Mouse (Mus musculus): ENCODE results near the gene Ncaph2. TPM values are rescaled to one million over a fixed set of nuclear protein-coding genes. Genes with fewer than 3 reads are reported as not detected.

Gene Ncaph2
- polyA plus RNA-seq, 1 experiment = 149 TPM

GRCm38 (mm10) chr15:89421938-89422337, 66.4 kb downstream of the Ncaph2 start:
- Histone ChIP-seq H3K4me3 (ENCODE audit: low read depth, low read length) (no peak overlapping the region), H3K4me1 (ENCODE audit: control insufficient read depth, insufficient read depth, insufficient read length, low read length) (no peaks in the 10 kb centered on the region), H3K36me3 (ENCODE audit: control insufficient read depth, insufficient read depth, low read length) (peaks cover 74% of the 10 kb centered on the region), H3K27me3 (ENCODE audit: control insufficient read depth, insufficient read depth, low read length) (no peaks in the 10 kb centered on the region), H3K27ac (ENCODE audit: insufficient read depth, low read depth, low read length) (no peak overlapping the region)
- TF ChIP-seq CTCF (IDR thresholded peaks at IDR 0.05; ENCODE audit: extremely low read depth, insufficient read length, insufficient replicate concordance, low read depth, low read length) (no peak), POLR2A (IDR thresholded peaks at IDR 0.05; ENCODE audit: low read depth, low read length) (no peak)
- 94% methylated on average over 9 of the region's 9 CpGs for WGBS

Other genes with a start within 250 kb of the Ncaph2 start
- gene Tubgcp6, start 232.6 kb upstream of the Ncaph2 start, polyA plus RNA-seq (2012; rRNA removed) = 21.6 and 29.0 TPM in 2 replicates
- 13.2 and 19.0 TPM in 2 replicates for gene Hdac10, start 227.0 kb upstream of the Ncaph2 start, polyA plus RNA-seq (2012; rRNA removed)
- gene Mapk12, start 215.0 kb upstream of the Ncaph2 start, polyA plus RNA-seq (2012; rRNA removed) = 2.0 and 2.4 TPM in 2 replicates
- gene Mapk11, start 206.1 kb upstream of the Ncaph2 start, polyA plus RNA-seq (2012; rRNA removed) = 2.3 and 3.2 TPM in 2 replicates
- 213 and 376 TPM in 2 replicates for gene Plxnb2, start 174.9 kb upstream of the Ncaph2 start, polyA plus RNA-seq (2012; rRNA removed)
- 7.1 and 10.6 TPM in 2 replicates for gene Dennd6b, start 159.2 kb upstream of the Ncaph2 start, polyA plus RNA-seq (2012; rRNA removed)
- gene Ppp6r2, start 144.2 kb upstream of the Ncaph2 start, polyA plus RNA-seq (2012; rRNA removed) = 73.9 and 252 TPM in 2 replicates
- 123 and 189 TPM in 2 replicates for gene Sbf1, start 40.4 kb upstream of the Ncaph2 start, polyA plus RNA-seq (2012; rRNA removed)
- gene Adm2, start 33.0 kb upstream of the Ncaph2 start, polyA plus RNA-seq (2012; rRNA removed) = 0.98 and 5.4 TPM in 2 replicates
- gene Miox, start 21.3 kb upstream of the Ncaph2 start, polyA plus RNA-seq (2012; rRNA removed) = 0.10 and 0.43 TPM in 2 replicates
- gene Lmf2, start 60 bp upstream of the Ncaph2 start, polyA plus RNA-seq (2012; rRNA removed) = 22.8 and 33.3 TPM in 2 replicates
- 239 and 317 TPM in 2 replicates for gene Sco2, start 18.1 kb downstream of the Ncaph2 start, polyA plus RNA-seq (2012; rRNA removed)
- gene Tymp, start 21.3 kb downstream of the Ncaph2 start, polyA plus RNA-seq (2012; rRNA removed) = 114 and 152 TPM in 2 replicates
- 46.1 and 142 TPM in 2 replicates for gene Odf3b, start 23.6 kb downstream of the Ncaph2 start, polyA plus RNA-seq (2012; rRNA removed)
- 1.1 and 1.4 TPM in 2 replicates for gene Klhdc7b, start 29.2 kb downstream of the Ncaph2 start, polyA plus RNA-seq (2012; rRNA removed)
- gene Syce3, start 54.8 kb downstream of the Ncaph2 start, polyA plus RNA-seq (2012; rRNA removed) = 0.60 and 0.93 TPM in 2 replicates
- gene Cpt1b, start 70.1 kb downstream of the Ncaph2 start, polyA plus RNA-seq (2012; rRNA removed) = 1.4 and 3.4 TPM in 2 replicates
- 0.17 and 0.76 TPM in 2 replicates for gene C730034F03Rik, start 73.9 kb downstream of the Ncaph2 start, polyA plus RNA-seq (2012; rRNA removed)
- gene Gm44502, start 74.0 kb downstream of the Ncaph2 start, polyA plus RNA-seq (2012; rRNA removed) = 3.0 and 5.0 TPM in 2 replicates
- 45.6 and 104 TPM in 2 replicates for gene Chkb, start 74.2 kb downstream of the Ncaph2 start, polyA plus RNA-seq (2012; rRNA removed)
- 0.53 and 0.65 TPM in 2 replicates for gene Mapk8ip2, start 98.2 kb downstream of the Ncaph2 start, polyA plus RNA-seq (2012; rRNA removed)
- gene Arsa, start 121.7 kb downstream of the Ncaph2 start, polyA plus RNA-seq (2012; rRNA removed) = 15.6 and 30.4 TPM in 2 replicates
- gene Shank3, start 143.9 kb downstream of the Ncaph2 start, polyA plus RNA-seq (2012; rRNA removed) = 6.4 and 10.2 TPM in 2 replicates
- 0.19 and 0.56 TPM in 2 replicates for gene Acr, start 212.6 kb downstream of the Ncaph2 start, polyA plus RNA-seq (2012; rRNA removed)
- 2.4 and 3.1 TPM in 2 replicates for gene Rabl2, start 236.2 kb downstream of the Ncaph2 start, polyA plus RNA-seq (2012; rRNA removed)